Mouse (Mus musculus) lung, adult 2 months (tissue): ENCODE measurements around the gene Men1.

Experiments
- CTCF ChIP-seq: fragments of 200-500 bp; IDR thresholded peaks from 2 replicates; pipeline ENCODE4 v1.5.1; 2011; ENCODE audit warnings: mild to moderate bottlenecking, low read length, control low read depth; ENCODE audit not compliant: insufficient read depth
- POLR2A ChIP-seq: fragments of 200-500 bp; IDR thresholded peaks from 2 replicates; pipeline ENCODE4 v1.6.1; 2011; ENCODE audit warnings: low read depth, mild to moderate bottlenecking, control low read depth, low read length, borderline replicate concordance; ENCODE audit errors: extremely low read depth

DNA sequence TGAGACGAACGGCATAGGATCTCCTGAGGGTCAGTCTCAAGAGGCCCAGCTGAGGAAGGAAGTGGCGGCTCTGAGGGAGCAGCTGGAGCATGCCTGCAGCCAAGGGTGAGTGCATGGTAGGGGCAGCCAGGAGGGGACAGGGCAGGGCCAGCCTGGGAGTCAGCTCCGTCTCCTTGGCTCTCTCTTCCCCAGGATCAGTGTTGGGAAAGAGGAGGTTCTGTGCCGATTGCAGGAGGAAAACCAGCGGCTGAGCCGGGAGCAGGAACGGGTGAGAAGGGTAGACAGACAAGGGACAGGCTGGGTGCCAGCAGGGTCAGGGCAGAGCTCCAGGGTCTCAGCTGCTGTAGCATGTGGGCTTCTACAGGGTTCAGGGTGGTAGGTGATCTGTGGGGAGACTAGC, 20.3 kb upstream of the Men1 start:
- no peak for TF ChIP-seq CTCF
- TF ChIP-seq POLR2A = no peak
